Mouse (Mus musculus) liver, adult (tissue): ENCODE results near the gene Mybph.

Experiments
- GATA4 ChIP-seq: IDR thresholded peaks from 2 replicates; pipeline ENCODE4 v1.6.1; 2014; ENCODE audit warnings: mild to moderate bottlenecking, low read length; ENCODE audit not compliant: insufficient replicate concordance

Gene Mybph

GRCm38 (mm10) chr1:134197325-134197982 lies 4.2 kb downstream of the Mybph start:
- TF ChIP-seq GATA4, result no peak

GRCm38 (mm10) chr1:134198197-134198995 lies 5.1 kb downstream of the Mybph start:
- TF ChIP-seq GATA4, result no peak

GRCm38 (mm10) chr1:134200481-134200880 lies 7.2 kb downstream of the Mybph start:
- TF ChIP-seq GATA4, result no peak

- no peak for TF ChIP-seq GATA4
Observed at GRCm38 (mm10) chr1:134200998-134201686, 7.9 kb downstream of the Mybph start.

- TF ChIP-seq GATA4, result no peak
Observed at GRCm38 (mm10) chr1:134201751-134202420, 8.6 kb downstream of the Mybph start.

- TF ChIP-seq GATA4, result no peak
Observed at GRCm38 (mm10) chr1:134204230-134204629, 11.0 kb downstream of the Mybph start.

- TF ChIP-seq GATA4, result no peak
Observed at GRCm38 (mm10) chr1:134205296-134206018, 12.2 kb downstream of the Mybph start.

GRCm38 (mm10) chr1:134206085-134206484 lies 12.8 kb downstream of the Mybph start:
- TF ChIP-seq GATA4, result no peak

- no peak for TF ChIP-seq GATA4
Observed at GRCm38 (mm10) chr1:134210179-134210755, 17.0 kb downstream of the Mybph start.

GRCm38 (mm10) chr1:134211043-134211442 lies 17.8 kb downstream of the Mybph start:
- TF ChIP-seq GATA4, result no peak

- TF ChIP-seq GATA4, result no peak
Observed at GRCm38 (mm10) chr1:134211631-134212030, 18.4 kb downstream of the Mybph start.

- no peak for TF ChIP-seq GATA4
Observed at GRCm38 (mm10) chr1:134212351-134212750, 19.1 kb downstream of the Mybph start.

- no peak for TF ChIP-seq GATA4
Observed at GRCm38 (mm10) chr1:134213405-134213804, 20.2 kb downstream of the Mybph start.

GRCm38 (mm10) chr1:134215059-134215458 lies 21.8 kb downstream of the Mybph start:
- no peak for TF ChIP-seq GATA4
